Mouse (Mus musculus): Measurements from ENCODE around the gene Ppm1e. TPM values are rescaled to one million over a fixed set of nuclear protein-coding genes. Genes with fewer than 3 reads are reported as not detected.

The Ppm1e gene
- polyA plus RNA-seq, 1 experiment from 2014 or later: 3.2 TPM

GRCm38 (mm10) chr11:87241256-87241655 is 117.6 kb downstream of the Ppm1e start:
- no peak overlapping the region for H3K27ac ChIP-seq (replicated peaks)
- peaks cover 11% of the 10 kb centered on the region for H3K36me3 ChIP-seq (replicated peaks)
- no peak overlapping the region for H3K4me3 ChIP-seq
- no peaks in the 10 kb centered on the region for H3K27me3 ChIP-seq (replicated peaks; ENCODE audit: low read depth, poor library complexity, severe bottlenecking)
- 81% methylated on average over 7 of the region's 7 CpGs for WGBS
- peaks cover 3% of the 10 kb centered on the region; the same call in 1 of the 2 replicates for H3K4me1 ChIP-seq
- no peaks in the 10 kb centered on the region for H3K9me3 ChIP-seq
- DNase-seq (ENCODE audit: low spot score): no peak

GRCm38 (mm10) chr11:87240833-87241215 is 118.0 kb downstream of the Ppm1e start:
- Histone ChIP-seq H3K9me3 (no peaks in the 10 kb centered on the region), H3K4me3 (no peak overlapping the region), H3K27ac (replicated peaks) (no peak overlapping the region), H3K27me3 (replicated peaks; ENCODE audit: low read depth, poor library complexity, severe bottlenecking) (no peaks in the 10 kb centered on the region), H3K36me3 (replicated peaks) (peaks cover 11% of the 10 kb centered on the region), H3K4me1 (peaks cover 3% of the 10 kb centered on the region; the same call in 1 of the 2 replicates)
- WGBS: 87% methylated on average over 4 of the region's 4 CpGs
- no peak for DNase-seq (ENCODE audit: low spot score)

GRCm38 (mm10) chr11:87240141-87240832 is 118.5 kb downstream of the Ppm1e start:
- DNase-seq (ENCODE audit: low spot score): no peak
- Histone ChIP-seq H3K27me3 (replicated peaks; ENCODE audit: low read depth, poor library complexity, severe bottlenecking) (no peaks in the 10 kb centered on the region), H3K4me3 (no peak overlapping the region), H3K9me3 (no peaks in the 10 kb centered on the region), H3K36me3 (replicated peaks) (peaks cover 11% of the 10 kb centered on the region), H3K4me1 (peaks cover 3% of the 10 kb centered on the region; the same call in 1 of the 2 replicates), H3K27ac (replicated peaks) (no peak overlapping the region)
- 87% methylated on average over 15 of the region's 15 CpGs for WGBS

- Histone ChIP-seq H3K36me3 (replicated peaks) (peaks cover 21% of the 10 kb centered on the region), H3K27me3 (replicated peaks; ENCODE audit: low read depth, poor library complexity, severe bottlenecking) (no peaks in the 10 kb centered on the region), H3K9me3 (no peaks in the 10 kb centered on the region), H3K4me1 (peaks cover 3% of the 10 kb centered on the region; the same call in 1 of the 2 replicates), H3K27ac (replicated peaks) (no peak overlapping the region), H3K4me3 (no peak overlapping the region)
- WGBS: 85% methylated on average over 7 of the region's 7 CpGs
- DNase-seq (ENCODE audit: low spot score): no peak
Observed at GRCm38 (mm10) chr11:87238891-87239530, 119.8 kb downstream of the Ppm1e start.

- WGBS: 87% methylated on average over 5 of the region's 5 CpGs
- H3K4me3 ChIP-seq: no peak overlapping the region
Observed at GRCm38 (mm10) chr11:87235486-87235872, 123.3 kb downstream of the Ppm1e start.

GRCm38 (mm10) chr11:87234743-87235485 is 123.9 kb downstream of the Ppm1e start:
- 91% methylated on average over 12 of the region's 12 CpGs for WGBS
- Histone ChIP-seq H3K27ac (replicated peaks) (no peak overlapping the region), H3K36me3 (replicated peaks) (peaks cover 33% of the 10 kb centered on the region), H3K27me3 (replicated peaks; ENCODE audit: low read depth, poor library complexity, severe bottlenecking) (no peaks in the 10 kb centered on the region), H3K4me3 (no peak overlapping the region), H3K9me3 (no peaks in the 10 kb centered on the region), H3K4me1 (no peaks in the 10 kb centered on the region)
- no peak for DNase-seq (ENCODE audit: low spot score)

More at GRCm38 (mm10) chr11:87235486-87235872, 123.3 kb downstream of the Ppm1e start:
- Histone ChIP-seq H3K27ac (replicated peaks) (no peak overlapping the region), H3K27me3 (replicated peaks; ENCODE audit: low read depth, poor library complexity, severe bottlenecking) (no peaks in the 10 kb centered on the region), H3K36me3 (replicated peaks) (peaks cover 34% of the 10 kb centered on the region), H3K9me3 (no peaks in the 10 kb centered on the region), H3K4me1 (peaks cover under 1% of the 10 kb centered on the region; the same call in 1 of the 2 replicates)
- DNase-seq (ENCODE audit: low spot score): no peak

GRCm38 (mm10) chr11:87233377-87233776 is 125.4 kb downstream of the Ppm1e start:
- H3K27ac ChIP-seq (replicated peaks): no peak overlapping the region
- no peak for DNase-seq (ENCODE audit: low spot score)
- WGBS: 90% methylated on average over 5 of the region's 5 CpGs
- peaks cover 29% of the 10 kb centered on the region for H3K36me3 ChIP-seq (replicated peaks)
- H3K4me1 ChIP-seq: no peaks in the 10 kb centered on the region
- no peaks in the 10 kb centered on the region for H3K27me3 ChIP-seq (replicated peaks; ENCODE audit: low read depth, poor library complexity, severe bottlenecking)
- no peaks in the 10 kb centered on the region for H3K9me3 ChIP-seq
- H3K4me3 ChIP-seq: no peak overlapping the region

- no peak for DNase-seq (ENCODE audit: low spot score)
- Histone ChIP-seq H3K36me3 (replicated peaks) (peaks cover 42% of the 10 kb centered on the region), H3K27ac (replicated peaks) (no peak overlapping the region), H3K27me3 (replicated peaks; ENCODE audit: low read depth, poor library complexity, severe bottlenecking) (no peaks in the 10 kb centered on the region), H3K4me3 (no peak overlapping the region), H3K9me3 (no peaks in the 10 kb centered on the region), H3K4me1 (no peaks in the 10 kb centered on the region)
- WGBS: 86% methylated on average over 5 of the region's 5 CpGs
Observed at GRCm38 (mm10) chr11:87227056-87227455, 131.8 kb downstream of the Ppm1e start.

GRCm38 (mm10) chr11:87222686-87223085 is 136.1 kb downstream of the Ppm1e start:
- H3K27ac ChIP-seq (replicated peaks): no peak overlapping the region
- H3K4me3 ChIP-seq: no peak overlapping the region
- peaks cover 70% of the 10 kb centered on the region for H3K36me3 ChIP-seq (replicated peaks)
- DNase-seq (ENCODE audit: low spot score): no peak
- no peaks in the 10 kb centered on the region for H3K9me3 ChIP-seq
- 90% methylated on average over 3 of the region's 3 CpGs for WGBS
- H3K4me1 ChIP-seq: no peaks in the 10 kb centered on the region
- no peaks in the 10 kb centered on the region for H3K27me3 ChIP-seq (replicated peaks; ENCODE audit: low read depth, poor library complexity, severe bottlenecking)

GRCm38 (mm10) chr11:87212313-87212712 is 146.5 kb downstream of the Ppm1e start:
- no peaks in the 10 kb centered on the region for H3K9me3 ChIP-seq
- WGBS: 82% methylated on average over 5 of the region's 5 CpGs
- no peak overlapping the region for H3K4me3 ChIP-seq
- H3K4me1 ChIP-seq: no peaks in the 10 kb centered on the region
- no peak for DNase-seq (ENCODE audit: low spot score)
- H3K27me3 ChIP-seq (replicated peaks; ENCODE audit: low read depth, poor library complexity, severe bottlenecking): no peaks in the 10 kb centered on the region
- H3K36me3 ChIP-seq (replicated peaks): peaks cover 72% of the 10 kb centered on the region
- H3K27ac ChIP-seq (replicated peaks): no peak overlapping the region
